Mouse (Mus musculus): ENCODE data around the gene Myo10. TPM values are rescaled to one million over a fixed set of nuclear protein-coding genes. Genes with fewer than 3 reads are reported as not detected.

The Myo10 gene
- total and polyA plus RNA-seq, 2 experiments, result 15.7 to 21.5 TPM

- 87% methylated on average over 6 of the region's 6 CpGs for whole genome bisulfite sequencing
- Histone ChIP-seq H3K4me3 (ENCODE audit: insufficient read depth, low read depth, low read length) (no peak overlapping the region), H3K27ac (replicated peaks; ENCODE audit: insufficient read depth, low read depth, low read length) (no peak overlapping the region), H3K79me2 (ENCODE audit: control insufficient read depth, insufficient read depth, low read length) (0 out of 2 replicates have a peak, but pooled peaks cover 4% of the 10 kb centered on the region), H3K36me3 (ENCODE audit: control insufficient read depth, insufficient read depth, low read length) (peaks cover 38% of the 10 kb centered on the region), H3K4me1 (ENCODE audit: control insufficient read depth, insufficient read depth, low read length) (peaks cover 9% of the 10 kb centered on the region), H3K27me3 (ENCODE audit: control insufficient read depth, insufficient read depth, low read length) (no peaks in the 10 kb centered on the region), H3K9ac (ENCODE audit: low read depth, low read length) (no peak overlapping the region)
- no peak for TF ChIP-seq POLR2A (IDR thresholded peaks at IDR 0.05; ENCODE audit: extremely low read depth, insufficient read depth, low read length)
- TF ChIP-seq CTCF (IDR thresholded peaks at IDR 0.05; ENCODE audit: low read depth, low read length), result no peak
- no peak for DNase-seq (ENCODE audit: extremely low read depth, low read depth, low spot score)
Observed at GRCm38 (mm10) chr15:25724549-25724948, 102.2 kb downstream of the Myo10 start.

DNA sequence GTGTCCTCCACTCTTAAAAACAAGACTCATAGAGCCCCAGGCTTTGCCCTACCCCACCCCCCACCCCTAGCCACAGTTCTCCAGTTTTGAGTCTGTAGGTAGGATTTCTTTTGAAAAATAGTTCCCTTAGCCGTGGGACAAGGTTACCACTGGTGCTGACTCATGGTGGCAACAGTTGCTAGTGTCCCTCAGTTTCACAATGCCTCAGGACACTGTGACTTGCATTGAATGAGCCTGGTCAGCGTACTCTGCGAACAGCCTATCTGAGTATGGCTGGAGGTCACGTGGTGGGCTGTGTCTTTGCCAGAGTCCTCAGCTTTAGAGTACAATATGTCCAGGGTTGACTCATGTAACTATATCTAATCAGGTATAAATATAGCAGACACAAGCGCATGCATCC is 104.5 kb downstream of the Myo10 start:
- H3K36me3 ChIP-seq (ENCODE audit: control insufficient read depth, insufficient read depth, low read length), result peaks cover 46% of the 10 kb centered on the region
- WGBS, result 82% methylated on average over 5 of the region's 5 CpGs
- no peak overlapping the region for H3K4me3 ChIP-seq (ENCODE audit: insufficient read depth, low read depth, low read length)
- TF ChIP-seq POLR2A (IDR thresholded peaks at IDR 0.05; ENCODE audit: extremely low read depth, insufficient read depth, low read length), result no peak
- peaks cover 9% of the 10 kb centered on the region for H3K4me1 ChIP-seq (ENCODE audit: control insufficient read depth, insufficient read depth, low read length)
- H3K9ac ChIP-seq (ENCODE audit: low read depth, low read length), result no peak overlapping the region
- H3K27me3 ChIP-seq (ENCODE audit: control insufficient read depth, insufficient read depth, low read length), result no peaks in the 10 kb centered on the region
- no peak overlapping the region for H3K27ac ChIP-seq (replicated peaks; ENCODE audit: insufficient read depth, low read depth, low read length)
- DNase-seq (ENCODE audit: extremely low read depth, low read depth, low spot score), result no peak
- H3K79me2 ChIP-seq (ENCODE audit: control insufficient read depth, insufficient read depth, low read length), result no peaks in the 10 kb centered on the region

GRCm38 (mm10) chr15:25728501-25728900 is 106.2 kb downstream of the Myo10 start:
- WGBS, result 90% methylated on average over 4 of the region's 4 CpGs
- Histone ChIP-seq H3K9ac (ENCODE audit: low read depth, low read length) (no peak overlapping the region), H3K4me1 (ENCODE audit: control insufficient read depth, insufficient read depth, low read length) (0 out of 2 replicates have a peak, but pooled peaks cover under 1% of the 10 kb centered on the region), H3K27me3 (ENCODE audit: control insufficient read depth, insufficient read depth, low read length) (no peaks in the 10 kb centered on the region), H3K79me2 (ENCODE audit: control insufficient read depth, insufficient read depth, low read length) (no peaks in the 10 kb centered on the region), H3K36me3 (ENCODE audit: control insufficient read depth, insufficient read depth, low read length) (peaks cover 40% of the 10 kb centered on the region), H3K27ac (replicated peaks; ENCODE audit: insufficient read depth, low read depth, low read length) (no peak overlapping the region), H3K4me3 (ENCODE audit: insufficient read depth, low read depth, low read length) (no peak overlapping the region)
- TF ChIP-seq CTCF (IDR thresholded peaks at IDR 0.05; ENCODE audit: low read depth, low read length) (no peak), POLR2A (IDR thresholded peaks at IDR 0.05; ENCODE audit: extremely low read depth, insufficient read depth, low read length) (no peak)
- no peak for DNase-seq (ENCODE audit: extremely low read depth, low read depth, low spot score)

DNA sequence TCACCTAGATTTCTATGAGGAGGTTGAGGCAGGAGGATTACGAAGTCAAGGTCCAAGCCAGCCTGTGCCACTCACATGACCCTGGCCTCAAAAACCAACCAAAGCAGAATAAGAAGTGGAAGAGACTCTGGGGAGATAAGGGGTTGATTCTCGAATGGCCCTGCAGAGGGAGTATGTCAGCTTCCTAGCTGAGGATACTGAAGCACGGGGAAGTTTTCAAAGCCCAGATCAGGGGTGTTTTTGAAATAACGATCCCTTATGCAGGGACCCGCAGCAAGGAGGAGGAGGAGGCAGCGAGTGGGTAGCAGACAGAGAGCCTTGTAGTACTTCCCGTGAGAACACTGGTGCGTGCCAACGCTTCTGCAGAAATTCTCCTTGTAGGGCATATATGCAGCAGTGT is 108.7 kb downstream of the Myo10 start:
- Histone ChIP-seq H3K9ac (ENCODE audit: low read depth, low read length) (no peak overlapping the region), H3K4me1 (ENCODE audit: control insufficient read depth, insufficient read depth, low read length) (no peaks in the 10 kb centered on the region), H3K27ac (replicated peaks; ENCODE audit: insufficient read depth, low read depth, low read length) (no peak overlapping the region), H3K79me2 (ENCODE audit: control insufficient read depth, insufficient read depth, low read length) (no peaks in the 10 kb centered on the region), H3K4me3 (ENCODE audit: insufficient read depth, low read depth, low read length) (no peak overlapping the region), H3K36me3 (ENCODE audit: control insufficient read depth, insufficient read depth, low read length) (peaks cover 47% of the 10 kb centered on the region), H3K27me3 (ENCODE audit: control insufficient read depth, insufficient read depth, low read length) (no peaks in the 10 kb centered on the region)
- 83% methylated on average over 9 of the region's 9 CpGs for WGBS
- no peak for TF ChIP-seq POLR2A (IDR thresholded peaks at IDR 0.05; ENCODE audit: extremely low read depth, insufficient read depth, low read length)
- no peak for TF ChIP-seq CTCF (IDR thresholded peaks at IDR 0.05; ENCODE audit: low read depth, low read length)
- DNase-seq (ENCODE audit: extremely low read depth, low read depth, low spot score), result no peak

GRCm38 (mm10) chr15:25732758-25733428 is 110.6 kb downstream of the Myo10 start:
- 87% methylated on average over 8 of the region's 8 CpGs for WGBS
- no peak for DNase-seq (ENCODE audit: extremely low read depth, low read depth, low spot score)

GRCm38 (mm10) chr15:25733739-25734430 is 111.6 kb downstream of the Myo10 start:
- no peak overlapping the region for H3K27ac ChIP-seq (replicated peaks; ENCODE audit: insufficient read depth, low read depth, low read length)
- no peaks in the 10 kb centered on the region for H3K27me3 ChIP-seq (ENCODE audit: control insufficient read depth, insufficient read depth, low read length)
- 93% methylated on average over 11 of the region's 11 CpGs for WGBS
- no peak for TF ChIP-seq POLR2A (IDR thresholded peaks at IDR 0.05; ENCODE audit: extremely low read depth, insufficient read depth, low read length)
- no peak for TF ChIP-seq CTCF (IDR thresholded peaks at IDR 0.05; ENCODE audit: low read depth, low read length)
- peaks cover 46% of the 10 kb centered on the region for H3K36me3 ChIP-seq (ENCODE audit: control insufficient read depth, insufficient read depth, low read length)
- no peak for DNase-seq (ENCODE audit: extremely low read depth, low read depth, low spot score)
- no peaks in the 10 kb centered on the region for H3K4me1 ChIP-seq (ENCODE audit: control insufficient read depth, insufficient read depth, low read length)
- H3K4me3 ChIP-seq (ENCODE audit: insufficient read depth, low read depth, low read length), result no peak overlapping the region
- no peaks in the 10 kb centered on the region for H3K79me2 ChIP-seq (ENCODE audit: control insufficient read depth, insufficient read depth, low read length)
- no peak overlapping the region for H3K9ac ChIP-seq (ENCODE audit: low read depth, low read length)

More at GRCm38 (mm10) chr15:25732758-25733428, 110.6 kb downstream of the Myo10 start:
- Histone ChIP-seq H3K4me1 (ENCODE audit: control insufficient read depth, insufficient read depth, low read length) (no peaks in the 10 kb centered on the region), H3K4me3 (ENCODE audit: insufficient read depth, low read depth, low read length) (no peak overlapping the region), H3K36me3 (ENCODE audit: control insufficient read depth, insufficient read depth, low read length) (peaks cover 48% of the 10 kb centered on the region), H3K27me3 (ENCODE audit: control insufficient read depth, insufficient read depth, low read length) (no peaks in the 10 kb centered on the region), H3K27ac (replicated peaks; ENCODE audit: insufficient read depth, low read depth, low read length) (no peak overlapping the region), H3K79me2 (ENCODE audit: control insufficient read depth, insufficient read depth, low read length) (no peaks in the 10 kb centered on the region), H3K9ac (ENCODE audit: low read depth, low read length) (no peak overlapping the region)
- TF ChIP-seq POLR2A (IDR thresholded peaks at IDR 0.05; ENCODE audit: extremely low read depth, insufficient read depth, low read length), result no peak
- TF ChIP-seq CTCF (IDR thresholded peaks at IDR 0.05; ENCODE audit: low read depth, low read length), result peak; percentile 56

Measured in liver, adult 2 months (tissue).